Mouse (Mus musculus): ENCODE data around the gene Rplp1. TPM values are rescaled to one million over a fixed set of nuclear protein-coding genes. Genes with fewer than 3 reads are reported as not detected.

Gene Rplp1
- polyA plus RNA-seq, 1 experiment from 2014 or later = 1,214 TPM

GRCm38 (mm10) chr9:61871839-61872238, 42.5 kb downstream of the Rplp1 start:
- H3K9me3 ChIP-seq = no peaks in the 10 kb centered on the region
- ATAC-seq (ENCODE audit: borderline replicate concordance, extremely low read depth, low FRiP score, low TSS enrichment) = no peak
- 86% methylated on average over 6 of the region's 6 CpGs for WGBS
- peaks cover 10% of the 10 kb centered on the region; the same call in 1 of the 2 replicates for H3K27me3 ChIP-seq
- H3K9ac ChIP-seq = no peak overlapping the region
- H3K27ac ChIP-seq = no peak overlapping the region
- no peaks in the 10 kb centered on the region for H3K36me3 ChIP-seq
- H3K4me3 ChIP-seq = no peak overlapping the region
- no peak overlapping the region for H3K4me2 ChIP-seq
- H3K4me1 ChIP-seq = no peaks in the 10 kb centered on the region

DNA sequence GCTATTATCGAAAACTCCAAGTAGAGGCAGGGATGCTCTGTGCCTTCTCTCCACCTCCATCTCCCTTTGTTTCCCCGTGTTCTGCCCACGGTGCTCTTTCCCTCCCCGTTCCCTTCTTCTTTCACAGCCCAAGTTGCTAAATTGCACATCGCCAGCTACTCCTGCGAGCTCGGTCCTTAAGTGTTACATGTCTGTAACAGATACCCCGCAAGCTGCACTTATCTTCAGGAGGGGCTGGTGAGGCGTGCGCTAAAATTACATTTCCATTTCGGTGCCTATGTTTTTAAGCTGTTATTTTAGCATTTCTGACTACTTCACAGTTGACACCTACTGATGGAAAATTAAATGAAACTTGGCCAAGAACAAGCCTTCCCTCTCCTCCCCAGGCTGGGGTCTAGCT, 46.7 kb downstream of the Rplp1 start:
- no peak overlapping the region for H3K4me2 ChIP-seq
- 65% methylated on average over 11 of the region's 11 CpGs for WGBS
- H3K4me1 ChIP-seq = no peaks in the 10 kb centered on the region
- H3K27me3 ChIP-seq = peaks cover 19% of the 10 kb centered on the region; the same call in 1 of the 2 replicates
- H3K9me3 ChIP-seq = no peaks in the 10 kb centered on the region
- no peak overlapping the region for H3K27ac ChIP-seq
- no peak for ATAC-seq (ENCODE audit: borderline replicate concordance, extremely low read depth, low FRiP score, low TSS enrichment)
- no peak overlapping the region for H3K4me3 ChIP-seq
- no peak overlapping the region for H3K9ac ChIP-seq
- no peaks in the 10 kb centered on the region for H3K36me3 ChIP-seq

Other genes starting within 250 kb of the Rplp1 start
- 143 and 158 TPM in 2 replicates for gene Kif23, start 32.2 kb upstream of the Rplp1 start, polyA plus RNA-seq (2015; fragmentation: Nextera tagmentation; extraction: Ambion mirVana)
- gene Paqr5, start 112.3 kb upstream of the Rplp1 start, polyA plus RNA-seq (2015; fragmentation: Nextera tagmentation; extraction: Ambion mirVana) = 3.3 and 3.4 TPM in 2 replicates
- 20.8 and 21.9 TPM in 2 replicates for gene Glce, start 208.1 kb upstream of the Rplp1 start, polyA plus RNA-seq (2015; fragmentation: Nextera tagmentation; extraction: Ambion mirVana)